Mouse (Mus musculus): ENCODE data around the gene Gsto1. TPM values are rescaled to one million over a fixed set of nuclear protein-coding genes. Genes with fewer than 3 reads are reported as not detected.
A peak's percentile ranks its signal among the peaks of the same experiment; 100 is the strongest.

Gsto1 gene
- polyA plus RNA-seq, 1 experiment: 263 TPM

DNA sequence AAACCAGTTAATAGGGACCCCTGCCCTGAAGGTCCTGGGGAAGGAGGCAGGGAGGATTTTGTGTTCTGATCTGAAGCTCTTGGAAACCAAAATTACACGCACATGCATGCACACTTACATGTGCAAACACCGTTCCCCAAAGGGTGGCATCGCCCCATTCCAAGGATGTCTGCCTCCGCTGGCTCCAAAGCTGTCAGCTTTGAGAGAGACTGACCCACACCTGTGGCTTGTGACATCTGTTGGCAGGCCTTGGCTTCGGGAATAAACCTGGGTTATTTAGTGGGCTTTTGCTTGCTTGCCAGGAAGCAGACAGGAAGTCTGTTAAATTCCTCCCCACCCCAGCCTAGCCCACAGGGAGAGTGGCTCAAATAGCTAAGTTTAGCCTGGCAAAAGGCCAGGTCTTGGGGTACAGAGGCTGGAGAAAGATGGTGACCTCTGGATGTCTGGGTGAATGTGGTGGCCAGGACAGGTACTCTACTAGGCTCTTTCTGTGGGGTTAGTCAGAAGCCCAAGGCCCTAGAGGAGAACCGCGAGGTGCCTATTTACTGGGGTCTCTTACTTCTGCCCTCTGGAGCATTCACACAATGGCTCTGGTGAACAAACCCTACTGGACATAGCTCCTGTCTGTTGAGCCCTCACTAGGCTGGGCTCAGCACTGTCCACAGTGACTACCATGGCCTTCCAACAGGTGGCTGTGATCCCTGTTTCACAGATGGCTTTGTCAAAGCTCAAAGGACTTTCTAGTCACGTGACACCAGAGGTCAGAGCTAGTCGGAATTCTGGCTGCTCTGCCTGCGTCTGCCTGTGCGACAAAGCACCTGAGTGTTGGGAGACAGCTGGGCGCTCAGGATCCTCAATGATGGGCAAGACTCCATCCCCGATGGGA is 47.8 kb downstream of the Gsto1 start:
- peaks cover 64% of the 10 kb centered on the region for H3K36me3 ChIP-seq (replicated peaks; ENCODE audit: low read length)
- no peaks in the 10 kb centered on the region for H3K9me3 ChIP-seq
- H3K4me3 ChIP-seq (replicated peaks): no peak overlapping the region
- no peaks in the 10 kb centered on the region for H3K27me3 ChIP-seq (replicated peaks)
- no peak for TF ChIP-seq GATA1 (IDR thresholded peaks at IDR 0.05; ENCODE audit: borderline replicate concordance, low read length)
- TF ChIP-seq FLI1 (IDR thresholded peaks at IDR 0.05; ENCODE audit: low read length): no peak
- H3K4me1 ChIP-seq: peaks cover 74% of the 10 kb centered on the region

DNA sequence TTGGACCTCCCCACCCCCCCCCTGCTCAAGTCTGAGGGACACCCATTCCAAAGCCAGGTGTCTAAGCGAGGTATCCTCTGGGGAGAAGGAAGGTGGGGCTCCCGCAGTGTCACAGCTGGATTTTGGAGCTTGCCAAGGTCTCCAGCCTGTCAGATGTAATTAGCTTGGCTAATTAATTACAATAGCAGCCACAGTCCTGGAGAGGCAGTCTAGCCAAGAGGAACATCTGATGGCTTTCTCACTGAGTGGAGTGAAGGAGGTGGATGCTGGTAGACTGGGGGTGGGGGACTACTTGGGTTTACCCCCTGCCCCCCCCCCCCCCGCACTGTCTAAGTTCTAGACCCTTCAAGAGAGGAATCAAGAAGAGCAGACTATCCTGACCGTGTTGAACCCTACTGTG is 48.9 kb downstream of the Gsto1 start:
- Histone ChIP-seq H3K36me3 (replicated peaks; ENCODE audit: low read length) (peaks cover 59% of the 10 kb centered on the region), H3K4me3 (replicated peaks) (no peak overlapping the region), H3K9me3 (no peaks in the 10 kb centered on the region), H3K4me1 (peaks cover 83% of the 10 kb centered on the region), H3K27me3 (replicated peaks) (no peaks in the 10 kb centered on the region)
- TF ChIP-seq GATA1 (IDR thresholded peaks at IDR 0.05; ENCODE audit: borderline replicate concordance, low read length) (no peak), FLI1 (IDR thresholded peaks at IDR 0.05; ENCODE audit: low read length) (no peak)

DNA sequence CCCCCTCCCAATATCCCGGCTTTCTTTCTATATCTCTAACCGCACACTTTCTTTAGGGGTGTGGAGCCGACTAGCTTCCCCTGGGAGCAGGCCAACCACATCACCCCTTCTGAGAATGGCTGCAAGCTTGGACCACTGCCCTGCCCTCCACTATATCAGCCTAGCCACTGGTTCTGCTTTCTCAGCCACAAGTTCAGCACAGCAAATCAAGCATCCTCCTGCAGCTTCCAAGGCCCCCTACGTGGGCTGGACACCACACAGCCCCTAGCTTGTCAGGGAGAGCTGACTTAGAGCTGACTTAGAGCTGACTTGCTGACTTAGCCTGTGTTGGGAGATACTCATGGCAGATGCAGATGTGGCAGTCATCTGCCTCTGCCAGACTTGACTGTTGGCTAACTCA is 50.3 kb downstream of the Gsto1 start:
- H3K27me3 ChIP-seq (replicated peaks): no peaks in the 10 kb centered on the region
- H3K4me3 ChIP-seq (replicated peaks): peak overlapping the region; percentile 56
- TF ChIP-seq GATA1 (IDR thresholded peaks at IDR 0.05; ENCODE audit: borderline replicate concordance, low read length) (no peak), FLI1 (IDR thresholded peaks at IDR 0.05; ENCODE audit: low read length) (no peak)
- H3K9me3 ChIP-seq: no peaks in the 10 kb centered on the region
- peaks cover 90% of the 10 kb centered on the region for H3K4me1 ChIP-seq
- H3K36me3 ChIP-seq (replicated peaks; ENCODE audit: low read length): peaks cover 54% of the 10 kb centered on the region

GRCm38 (mm10) chr19:47905603-47906002 is 50.8 kb downstream of the Gsto1 start:
- H3K4me3 ChIP-seq (replicated peaks): peak overlapping the region; percentile 65

DNA sequence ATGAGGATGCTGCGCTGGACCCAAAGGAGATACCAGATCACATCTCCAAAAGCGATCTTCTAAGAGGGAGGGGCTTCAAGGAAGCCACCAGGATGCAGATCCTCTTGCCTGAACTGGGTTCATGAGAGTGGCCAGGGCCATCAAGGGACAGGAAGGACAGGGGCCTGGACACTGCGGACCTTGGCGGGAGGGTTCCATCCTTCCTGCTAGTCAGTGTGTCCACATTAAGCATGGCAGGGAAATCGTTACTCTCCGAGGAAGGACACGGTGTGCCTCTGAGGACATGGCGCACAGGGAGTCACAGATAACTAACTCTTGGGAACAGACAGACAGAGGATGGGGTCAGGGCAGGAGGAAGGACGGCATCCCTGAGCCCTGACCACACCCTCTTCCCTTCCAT is 52.8 kb downstream of the Gsto1 start:
- TF ChIP-seq FLI1 (IDR thresholded peaks at IDR 0.05; ENCODE audit: low read length): no peak
- no peak for TF ChIP-seq GATA1 (IDR thresholded peaks at IDR 0.05; ENCODE audit: borderline replicate concordance, low read length)
- Histone ChIP-seq H3K4me1 (peaks cover 88% of the 10 kb centered on the region), H3K36me3 (replicated peaks; ENCODE audit: low read length) (peaks cover 51% of the 10 kb centered on the region), H3K9me3 (no peaks in the 10 kb centered on the region), H3K4me3 (replicated peaks) (no peak overlapping the region), H3K27me3 (replicated peaks) (no peaks in the 10 kb centered on the region)

More at GRCm38 (mm10) chr19:47905603-47906002, 50.8 kb downstream of the Gsto1 start:
- TF ChIP-seq GATA1 (IDR thresholded peaks at IDR 0.05; ENCODE audit: borderline replicate concordance, low read length): no peak
- no peak for TF ChIP-seq FLI1 (IDR thresholded peaks at IDR 0.05; ENCODE audit: low read length)
- Histone ChIP-seq H3K4me1 (peaks cover 90% of the 10 kb centered on the region), H3K9me3 (no peaks in the 10 kb centered on the region), H3K27me3 (replicated peaks) (no peaks in the 10 kb centered on the region), H3K36me3 (replicated peaks; ENCODE audit: low read length) (peaks cover 49% of the 10 kb centered on the region)

DNA sequence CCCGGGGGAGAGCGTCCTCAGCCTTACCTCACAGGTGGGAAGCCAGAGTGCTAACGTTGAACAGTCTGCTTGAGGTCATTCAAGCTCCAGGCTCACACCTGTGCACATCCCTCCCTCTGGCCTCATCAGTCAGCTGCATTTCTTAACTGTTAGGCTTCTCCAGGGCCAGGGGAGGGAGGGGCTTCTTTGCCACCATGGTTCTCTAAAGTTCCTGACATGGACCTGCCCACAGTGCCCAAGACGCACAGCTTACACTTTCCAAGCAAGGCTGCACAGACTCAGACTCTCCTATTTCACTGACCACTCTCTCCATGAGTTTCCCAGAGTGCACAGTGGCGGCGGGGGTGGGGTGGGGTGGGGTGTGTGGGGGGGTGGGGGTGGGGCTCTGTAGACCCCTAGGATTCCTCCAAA is 54.2 kb downstream of the Gsto1 start:
- Histone ChIP-seq H3K9me3 (no peaks in the 10 kb centered on the region), H3K4me1 (peaks cover 77% of the 10 kb centered on the region), H3K27me3 (replicated peaks) (no peaks in the 10 kb centered on the region), H3K4me3 (replicated peaks) (peak overlapping the region; percentile 66), H3K36me3 (replicated peaks; ENCODE audit: low read length) (peaks cover 56% of the 10 kb centered on the region)
- TF ChIP-seq FLI1 (IDR thresholded peaks at IDR 0.05; ENCODE audit: low read length) (no peak), GATA1 (IDR thresholded peaks at IDR 0.05; ENCODE audit: borderline replicate concordance, low read length) (no peak)

DNA sequence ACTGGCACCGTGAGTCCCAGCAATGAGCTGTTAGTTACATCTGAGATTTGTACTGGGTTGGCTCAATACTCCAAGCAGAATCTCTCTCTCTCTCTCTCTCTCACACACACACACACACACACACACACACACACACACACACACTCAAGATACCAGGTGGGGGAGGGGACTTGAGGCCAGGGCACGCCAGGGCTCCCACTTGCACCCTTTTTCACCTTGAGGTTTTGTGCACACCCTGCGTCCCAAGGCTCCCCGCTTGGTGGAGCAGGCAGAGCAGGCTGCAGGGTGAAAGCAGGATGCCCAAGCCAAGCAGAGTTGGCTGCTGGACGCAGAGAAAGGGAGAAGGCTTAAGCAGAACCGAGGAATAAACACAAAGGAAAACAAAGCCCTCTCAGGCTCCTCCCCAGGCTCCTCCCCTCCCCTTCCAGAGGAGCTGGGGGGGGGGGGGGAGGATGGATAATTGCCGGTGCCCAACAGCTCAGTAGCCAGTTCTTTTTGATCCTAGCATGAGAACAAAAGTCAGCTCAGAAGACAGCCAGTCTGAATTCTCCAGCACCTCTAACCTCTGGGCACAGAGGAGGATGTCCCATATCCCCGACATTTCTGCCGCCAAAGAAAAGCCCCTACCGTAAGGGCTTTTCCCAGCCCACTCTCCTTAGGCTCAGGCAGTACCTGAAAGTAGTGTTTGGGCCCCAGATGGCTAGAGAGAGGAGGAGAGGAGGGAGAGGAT is 54.8 kb downstream of the Gsto1 start:
- Histone ChIP-seq H3K36me3 (replicated peaks; ENCODE audit: low read length) (peaks cover 57% of the 10 kb centered on the region), H3K4me3 (replicated peaks) (peak overlapping the region; percentile 90), H3K9me3 (no peaks in the 10 kb centered on the region), H3K27me3 (replicated peaks) (no peaks in the 10 kb centered on the region), H3K4me1 (peaks cover 71% of the 10 kb centered on the region)
- TF ChIP-seq FLI1 (IDR thresholded peaks at IDR 0.05; ENCODE audit: low read length) (no peak), GATA1 (IDR thresholded peaks at IDR 0.05; ENCODE audit: borderline replicate concordance, low read length) (no peak)

GRCm38 (mm10) chr19:47910117-47910618 is 55.4 kb downstream of the Gsto1 start:
- H3K4me3 ChIP-seq (replicated peaks): peak overlapping the region; percentile 90
- TF ChIP-seq GATA1 (IDR thresholded peaks at IDR 0.05; ENCODE audit: borderline replicate concordance, low read length) (no peak), FLI1 (IDR thresholded peaks at IDR 0.05; ENCODE audit: low read length) (no peak)
- H3K27me3 ChIP-seq (replicated peaks): no peaks in the 10 kb centered on the region
- peaks cover 55% of the 10 kb centered on the region for H3K36me3 ChIP-seq (replicated peaks; ENCODE audit: low read length)
- H3K4me1 ChIP-seq: peaks cover 65% of the 10 kb centered on the region
- H3K9me3 ChIP-seq: no peaks in the 10 kb centered on the region

GRCm38 (mm10) chr19:47910751-47911150 is 56.0 kb downstream of the Gsto1 start:
- no peaks in the 10 kb centered on the region for H3K27me3 ChIP-seq (replicated peaks)
- TF ChIP-seq FLI1 (IDR thresholded peaks at IDR 0.05; ENCODE audit: low read length) (no peak), GATA1 (IDR thresholded peaks at IDR 0.05; ENCODE audit: borderline replicate concordance, low read length) (no peak)
- peak overlapping the region; percentile 90 for H3K4me3 ChIP-seq (replicated peaks)
- no peaks in the 10 kb centered on the region for H3K9me3 ChIP-seq
- peaks cover 60% of the 10 kb centered on the region for H3K4me1 ChIP-seq
- peaks cover 51% of the 10 kb centered on the region for H3K36me3 ChIP-seq (replicated peaks; ENCODE audit: low read length)

Measured in megakaryocyte, embryonic 14.5 days (primary cell).